Mouse (Mus musculus) cerebellum, postnatal 25 days (tissue): Measurements from ENCODE around the gene Mrpl39.
A peak's percentile ranks its signal among the peaks of the same experiment; 100 is the strongest.

ENCODE experiments used
- DNase-seq, 2 experiments: peaks; one replicate each; pipeline ENCODE4 v3.0.0; 2021; ENCODE audit warnings: mixed read lengths in 2 of 2

Gene Mrpl39

DNA sequence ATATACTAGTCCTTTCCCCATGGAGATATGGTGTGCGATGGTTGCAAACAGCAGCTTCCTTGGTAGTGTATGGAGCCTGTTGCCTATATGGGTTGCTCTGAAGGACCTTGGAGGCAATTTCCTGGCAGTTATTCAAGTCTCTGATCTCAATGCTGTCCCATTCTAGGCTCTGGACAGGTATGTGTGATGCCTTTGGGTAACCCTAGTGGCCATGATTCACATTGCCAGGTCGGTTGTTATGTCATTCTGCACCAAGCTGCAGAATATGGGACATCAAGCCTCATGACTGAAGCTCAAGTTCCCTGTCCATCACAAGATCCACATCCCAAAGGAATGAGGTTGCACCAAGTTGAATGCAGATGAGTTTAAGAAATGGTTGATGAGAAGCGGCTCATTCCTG is 1.8 kb upstream of the Mrpl39 start:
- no peak for DNase-seq

DNA sequence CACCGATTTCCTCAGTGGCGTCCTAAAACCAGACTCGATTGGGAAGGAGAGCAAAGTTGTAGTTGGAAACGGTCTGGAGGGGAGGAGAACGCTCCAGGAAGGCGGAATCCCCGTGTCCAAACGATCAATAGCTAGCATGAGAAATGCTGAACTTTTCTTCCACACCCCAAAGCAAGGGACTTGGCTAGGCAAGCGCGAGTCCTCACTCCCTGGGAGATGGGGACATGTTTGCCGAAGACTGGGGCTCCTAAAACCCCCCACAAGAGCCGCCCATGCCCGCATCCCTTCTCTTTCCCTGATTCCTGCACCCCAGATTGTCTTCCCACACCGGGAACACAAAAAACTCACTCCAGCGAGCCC is 756 bp downstream of the Mrpl39 start:
- DNase-seq = no peak

DNA sequence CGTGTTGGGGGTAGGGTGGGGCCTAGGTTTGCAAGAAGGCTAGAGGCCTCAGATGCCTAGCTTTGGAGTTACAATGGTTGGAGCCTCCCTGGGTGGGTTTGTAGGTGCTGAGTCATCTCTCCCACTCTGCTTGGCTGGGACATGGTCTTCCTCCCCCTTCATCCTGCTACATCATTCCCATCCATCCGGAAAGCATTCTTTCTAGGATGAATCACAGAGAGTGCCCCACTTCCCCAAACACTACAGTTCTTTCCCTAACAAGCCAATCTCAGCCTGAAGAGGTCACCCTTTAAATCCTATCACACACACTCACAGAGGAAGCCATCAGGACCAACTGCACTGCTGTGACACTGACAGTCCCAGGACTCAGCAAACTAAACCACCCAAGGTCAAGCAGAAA is 14.9 kb downstream of the Mrpl39 start:
- no peak for DNase-seq

DNA sequence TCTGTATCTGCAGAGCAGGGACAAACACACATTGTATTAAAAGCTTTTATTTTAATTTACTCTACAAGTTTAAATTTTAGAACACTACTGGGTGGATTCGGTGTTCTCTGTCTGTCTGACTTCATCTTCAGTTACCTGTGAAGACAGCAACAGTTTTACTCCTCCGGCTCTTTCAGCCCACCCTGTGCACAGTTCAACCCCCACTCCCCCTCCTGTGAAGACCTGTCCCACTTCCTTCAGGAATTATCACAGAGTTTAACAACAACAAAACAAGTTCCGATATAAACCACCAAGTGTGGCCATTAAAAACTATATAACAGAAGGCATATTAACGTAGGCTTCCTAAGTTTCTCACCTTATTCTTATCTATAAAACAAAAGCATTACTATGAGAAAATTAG is 17.3 kb downstream of the Mrpl39 start:
- DNase-seq = no peak

DNA sequence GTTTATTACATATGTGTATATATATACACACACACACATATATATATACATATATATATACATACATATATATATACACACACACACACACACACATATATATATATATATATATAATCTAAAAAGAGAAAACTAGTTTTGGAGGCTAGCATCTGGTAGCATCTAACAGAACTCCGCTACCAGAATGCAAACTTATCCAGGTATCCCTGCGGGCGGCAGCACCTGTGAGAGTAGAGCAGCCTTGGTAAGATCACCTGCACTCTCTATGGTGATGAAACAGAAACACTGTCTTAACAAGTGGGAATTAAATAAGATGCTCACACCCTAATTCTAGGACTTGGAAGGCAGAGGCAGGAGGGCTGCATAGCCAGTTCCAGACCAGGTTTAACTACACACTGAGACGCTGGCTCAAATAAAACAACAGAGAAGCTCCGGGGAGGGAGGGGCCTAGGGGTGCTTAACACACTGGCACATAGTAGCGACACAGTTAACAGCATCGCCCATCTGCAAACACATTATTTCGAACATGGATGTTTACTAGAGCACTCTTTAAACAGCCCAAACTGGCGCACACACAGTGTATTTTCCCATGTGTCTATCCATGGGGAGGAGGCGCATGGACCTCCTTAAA is 17.8 kb downstream of the Mrpl39 start:
- no peak for DNase-seq

DNA sequence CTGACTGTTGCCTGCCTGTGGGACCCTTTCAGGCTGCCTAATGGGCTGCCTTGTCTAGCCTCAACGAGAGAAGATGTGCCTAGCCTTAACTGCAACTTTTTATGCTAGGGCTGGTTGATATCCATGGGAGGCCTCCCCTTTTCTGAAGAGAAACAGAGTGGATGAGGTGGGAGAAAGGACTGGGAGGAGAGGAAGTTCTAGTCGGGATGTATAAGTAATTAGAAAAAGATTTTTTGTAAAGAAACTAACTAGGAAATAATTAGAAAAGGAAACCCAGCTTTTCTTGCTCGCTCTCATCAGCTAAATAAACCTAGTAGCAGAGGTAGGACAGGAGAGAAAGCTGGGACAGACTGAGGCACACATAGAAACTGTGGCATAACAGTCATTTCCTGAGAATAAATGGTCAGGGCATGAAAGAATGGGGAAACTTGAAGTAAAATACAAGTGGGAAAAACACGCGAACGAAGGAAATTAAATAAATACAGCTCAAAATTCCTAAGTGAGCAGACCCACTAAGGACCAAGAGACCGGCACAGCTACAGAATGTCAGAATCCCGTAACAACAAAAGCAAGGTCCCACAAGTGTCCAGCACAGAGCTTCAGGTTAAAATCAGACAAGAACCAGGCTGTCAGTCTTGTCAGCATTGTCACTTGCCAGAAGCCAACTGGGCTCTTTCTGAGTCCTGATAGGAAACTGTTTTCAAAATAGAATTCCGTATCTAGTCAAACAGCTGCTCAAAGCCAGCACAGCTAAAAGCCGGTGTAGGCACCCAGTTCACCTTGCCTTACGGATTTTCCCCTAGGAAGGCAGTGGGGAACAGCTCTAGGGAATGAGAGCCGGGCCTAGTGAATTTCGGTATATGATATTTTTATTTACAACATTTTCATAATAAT is 18.6 kb downstream of the Mrpl39 start:
- DNase-seq = no peak

DNA sequence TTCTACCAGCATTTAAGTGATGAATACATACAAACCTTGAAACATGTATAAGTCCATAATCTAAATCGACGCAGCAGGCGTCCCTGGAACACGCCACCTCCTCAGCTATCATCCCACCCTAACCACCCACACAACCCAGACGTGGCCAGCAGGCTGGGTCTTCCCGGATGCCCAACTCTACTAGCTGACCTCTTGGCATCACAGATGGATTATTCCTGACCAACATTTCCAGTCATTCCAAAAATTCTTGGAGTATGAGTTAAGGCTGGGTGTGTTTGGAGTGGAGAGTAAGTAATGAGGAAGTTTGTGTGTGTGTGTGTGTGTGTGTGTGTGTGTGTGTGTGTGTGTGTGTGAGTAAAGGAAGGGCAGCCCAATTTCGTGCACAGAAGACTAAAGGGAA is 19.3 kb downstream of the Mrpl39 start:
- DNase-seq = no peak

DNA sequence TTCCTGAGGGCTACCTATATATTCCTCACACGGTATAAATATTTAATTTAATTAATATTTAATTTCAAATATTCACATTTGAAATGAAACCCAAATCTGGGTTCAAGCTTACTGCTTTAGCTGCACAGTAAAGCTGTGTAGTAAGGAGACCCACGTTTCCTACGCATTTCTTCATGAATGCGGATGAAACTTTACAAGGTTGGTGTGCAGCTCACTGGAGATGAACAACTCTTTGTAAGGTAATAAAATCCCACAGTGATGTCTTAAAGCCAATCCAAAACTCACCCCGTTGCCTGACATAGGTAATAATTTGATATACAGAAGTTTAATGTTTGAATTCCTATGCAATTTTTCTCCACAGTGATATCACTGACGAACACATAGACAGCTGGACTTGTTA is 20.6 kb downstream of the Mrpl39 start:
- DNase-seq = no peak

DNA sequence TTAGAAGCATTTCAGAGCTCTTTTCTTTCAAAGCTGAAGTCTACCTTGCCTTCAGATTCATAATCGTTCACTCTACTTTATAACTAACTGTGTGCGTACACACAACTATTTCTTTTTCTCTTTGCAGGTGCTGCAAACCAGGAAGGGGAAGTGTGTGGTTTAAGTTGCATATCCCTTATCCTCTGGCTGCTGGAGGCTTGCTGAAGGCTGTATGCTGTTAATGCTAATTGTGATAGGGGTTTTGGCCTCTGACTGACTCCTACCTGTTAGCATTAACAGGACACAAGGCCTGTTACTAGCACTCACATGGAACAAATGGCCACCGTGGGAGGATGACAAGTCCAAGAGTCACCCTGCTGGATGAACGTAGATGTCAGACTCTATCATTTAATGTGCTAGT is 21.6 kb downstream of the Mrpl39 start:
- DNase-seq = no peak

DNA sequence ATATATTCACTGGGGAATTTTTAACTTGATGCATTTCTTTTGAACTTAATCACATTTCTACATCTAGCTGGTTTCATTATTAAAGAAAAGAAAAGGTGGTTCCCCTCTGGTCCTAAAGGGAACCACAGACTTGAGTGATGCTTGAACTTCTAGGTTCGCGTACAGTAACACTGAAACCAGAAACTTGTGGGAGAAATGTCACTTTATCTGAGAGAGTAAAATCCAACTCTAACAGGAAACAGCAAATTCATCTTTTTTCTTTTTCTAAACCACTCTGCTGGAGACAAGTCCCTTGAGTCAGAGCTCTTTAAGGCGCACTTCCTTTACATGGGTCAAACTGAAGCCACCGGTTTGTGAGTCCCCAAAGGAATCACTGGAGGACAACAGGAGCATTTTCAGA is 22.4 kb downstream of the Mrpl39 start:
- no peak for DNase-seq

DNA sequence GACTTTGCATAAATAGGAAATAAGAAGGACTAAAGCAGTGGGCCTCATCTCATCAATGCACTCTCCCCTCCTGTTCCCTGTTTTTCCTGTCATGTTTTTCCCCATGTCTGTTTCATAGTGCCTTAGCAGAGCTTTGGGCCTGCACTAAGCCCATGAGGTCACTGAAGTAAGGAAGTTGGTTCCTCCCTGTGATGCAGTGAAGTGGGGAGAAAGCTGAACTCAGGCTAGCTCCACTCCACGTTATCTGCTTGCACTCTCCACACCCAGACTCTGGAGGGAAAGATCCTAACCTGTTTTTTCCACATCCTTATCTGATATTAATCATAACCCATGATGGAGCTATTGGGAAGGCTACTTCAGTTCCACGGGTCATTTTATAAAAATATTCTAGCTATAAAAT is 26.9 kb downstream of the Mrpl39 start:
- DNase-seq = no peak

DNA sequence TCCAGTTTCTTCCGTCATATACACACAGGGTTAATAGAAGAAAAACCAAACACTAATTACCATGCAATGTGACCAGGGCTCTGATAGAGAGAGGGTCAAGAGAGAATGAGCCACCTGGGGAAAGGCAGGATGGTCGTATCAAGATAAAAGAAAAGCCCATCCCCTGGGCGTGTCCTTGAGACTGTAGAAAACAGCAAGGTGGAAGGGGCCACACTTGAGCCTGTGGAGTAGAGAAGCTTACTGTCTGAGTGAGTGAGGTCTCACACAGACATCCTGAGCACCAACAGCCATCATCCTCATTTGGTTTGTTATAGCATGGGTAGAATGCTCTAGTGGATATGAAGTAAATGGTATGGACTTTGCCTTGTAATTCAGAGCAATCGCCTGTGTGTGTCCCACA is 27.7 kb downstream of the Mrpl39 start:
- DNase-seq = no peak

DNA sequence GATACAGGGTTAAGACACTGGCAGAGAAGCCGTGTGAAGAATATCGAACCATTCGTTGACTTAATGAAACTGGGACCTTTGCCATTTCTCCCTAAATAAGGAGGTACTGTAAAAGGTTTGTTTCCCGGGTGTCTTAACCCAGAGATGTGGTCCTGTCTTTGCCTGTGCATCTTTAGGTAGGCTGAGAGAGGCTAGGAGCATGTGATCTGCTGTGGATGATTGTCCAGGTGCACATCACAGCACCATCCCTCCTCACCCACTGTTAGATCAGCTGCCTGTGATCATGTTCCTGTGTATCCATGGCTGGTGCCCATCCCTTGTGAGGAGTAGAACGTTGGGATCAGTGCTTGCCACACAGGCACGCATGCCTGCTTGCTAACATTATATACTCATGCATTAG is 29.0 kb downstream of the Mrpl39 start:
- DNase-seq = no peak

DNA sequence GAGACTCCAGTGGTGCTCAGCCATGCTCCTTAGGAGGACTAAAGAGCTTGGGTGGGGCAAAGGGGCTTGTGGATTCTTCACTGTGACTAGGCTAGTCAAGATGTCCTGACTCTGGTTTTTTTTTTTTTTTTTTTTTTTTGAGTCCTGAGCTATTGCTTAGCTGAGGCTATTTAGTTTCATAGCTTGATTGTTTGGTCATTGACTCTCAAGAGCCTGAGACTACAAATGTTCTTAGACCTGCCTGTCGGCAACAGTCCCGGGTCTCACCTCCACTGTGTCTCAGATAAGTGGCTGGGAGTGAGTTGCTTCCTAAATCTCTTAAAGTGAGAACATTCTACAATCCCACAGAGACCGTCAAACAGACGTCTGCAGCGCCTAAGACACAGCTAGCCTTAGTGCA is 30.0 kb downstream of the Mrpl39 start:
- DNase-seq = no peak

DNA sequence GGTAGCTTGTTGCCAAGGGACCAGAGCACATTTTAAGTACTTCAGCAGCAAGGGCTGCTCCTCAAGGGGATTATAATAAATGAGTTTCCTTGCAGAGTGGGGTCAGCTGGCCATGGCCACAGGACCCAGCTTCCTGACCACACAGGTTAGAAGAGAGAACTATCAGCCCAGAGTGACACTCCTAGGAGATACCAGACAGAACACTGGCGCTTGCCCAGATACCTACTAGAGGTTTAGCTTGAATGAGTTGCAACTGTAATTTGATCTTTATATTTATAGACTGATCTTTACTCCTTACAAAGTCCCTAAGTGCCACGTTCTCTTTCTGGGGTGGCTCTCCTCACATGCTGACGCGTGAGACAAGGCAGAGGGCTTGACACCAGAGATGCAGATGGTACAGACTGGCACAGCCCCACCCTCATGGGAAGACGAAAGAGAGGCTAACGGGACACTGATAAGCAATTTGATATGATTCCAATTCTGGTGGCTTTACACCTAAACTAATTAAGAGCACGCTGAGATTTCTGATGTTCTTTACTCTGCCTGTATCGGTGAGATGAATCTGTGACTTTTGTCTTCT is 30.8 kb downstream of the Mrpl39 start:
- no peak for DNase-seq

DNA sequence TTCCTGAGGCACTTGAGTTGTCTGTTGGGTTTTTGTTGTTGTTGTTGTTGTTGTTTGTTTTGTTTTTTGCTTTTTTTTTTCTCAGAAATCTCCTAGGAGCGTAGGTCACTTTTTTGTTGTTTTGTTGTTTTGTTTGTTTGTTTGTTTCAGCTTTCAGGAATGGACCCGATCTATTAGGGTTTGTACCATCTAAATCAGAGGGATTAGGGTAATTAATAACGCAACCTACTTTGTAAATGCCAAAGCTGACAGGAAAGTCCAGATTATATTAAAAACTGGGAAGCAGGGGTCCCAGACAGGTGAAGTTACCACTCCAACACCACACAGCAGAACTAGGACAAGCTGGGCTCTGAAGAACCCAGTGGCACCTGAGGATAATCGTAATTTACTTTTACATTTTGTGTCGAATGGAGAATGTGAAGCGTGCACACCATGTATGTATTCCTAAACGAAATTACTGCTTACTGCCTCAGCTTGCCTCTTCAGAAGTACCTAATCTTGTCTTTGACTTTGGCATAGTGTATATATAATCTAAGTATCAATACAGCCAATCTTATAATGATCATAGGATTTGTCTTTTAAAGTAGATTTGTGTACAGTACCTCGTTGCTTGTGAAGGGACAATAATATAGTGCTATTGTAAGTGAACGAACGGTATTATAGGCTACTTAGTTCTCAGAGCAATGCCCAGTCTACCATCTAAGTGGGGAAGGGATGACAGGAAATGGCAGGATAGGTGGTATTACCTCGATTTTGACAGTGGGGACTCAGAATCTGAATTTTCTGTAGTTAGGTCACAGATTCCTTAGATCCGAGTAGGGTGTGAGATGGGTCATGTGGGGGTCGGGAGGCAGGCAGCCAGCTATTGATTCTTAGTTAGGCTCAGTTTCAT is 31.5 kb downstream of the Mrpl39 start:
- DNase-seq = no peak

DNA sequence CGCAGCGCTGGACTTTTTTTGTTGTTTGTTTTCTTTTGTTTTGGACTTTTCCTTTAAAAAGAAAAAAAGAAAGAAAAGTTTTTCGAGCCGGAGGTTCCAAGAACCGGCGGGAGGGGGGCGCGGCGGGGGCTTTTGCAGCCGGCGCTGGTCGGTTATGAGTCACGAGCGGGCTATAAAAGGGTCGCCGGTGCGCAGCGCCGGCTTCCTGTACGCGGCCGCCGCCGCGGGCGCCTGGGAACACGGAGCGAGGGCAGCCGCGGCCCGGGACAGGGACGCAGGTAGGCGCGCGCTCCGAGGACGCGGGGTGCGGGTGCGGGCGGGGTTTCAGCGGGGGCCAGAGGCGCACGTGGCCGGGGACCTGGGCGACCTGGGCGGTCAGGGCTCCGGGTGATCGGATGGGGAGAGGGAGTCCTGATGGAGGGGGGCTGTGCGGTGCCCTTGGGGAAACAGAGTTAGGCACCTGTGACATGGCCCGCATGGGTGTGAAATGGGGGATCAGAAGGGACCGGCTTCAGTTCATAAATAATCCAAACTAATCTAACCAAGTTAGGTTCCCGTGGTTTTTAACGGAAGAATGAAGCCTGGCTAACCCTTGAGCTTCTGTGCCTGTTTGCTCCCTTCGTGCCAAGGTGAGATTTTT is 32.3 kb downstream of the Mrpl39 start:
- peak; percentile 19 to 45 for DNase-seq

DNA sequence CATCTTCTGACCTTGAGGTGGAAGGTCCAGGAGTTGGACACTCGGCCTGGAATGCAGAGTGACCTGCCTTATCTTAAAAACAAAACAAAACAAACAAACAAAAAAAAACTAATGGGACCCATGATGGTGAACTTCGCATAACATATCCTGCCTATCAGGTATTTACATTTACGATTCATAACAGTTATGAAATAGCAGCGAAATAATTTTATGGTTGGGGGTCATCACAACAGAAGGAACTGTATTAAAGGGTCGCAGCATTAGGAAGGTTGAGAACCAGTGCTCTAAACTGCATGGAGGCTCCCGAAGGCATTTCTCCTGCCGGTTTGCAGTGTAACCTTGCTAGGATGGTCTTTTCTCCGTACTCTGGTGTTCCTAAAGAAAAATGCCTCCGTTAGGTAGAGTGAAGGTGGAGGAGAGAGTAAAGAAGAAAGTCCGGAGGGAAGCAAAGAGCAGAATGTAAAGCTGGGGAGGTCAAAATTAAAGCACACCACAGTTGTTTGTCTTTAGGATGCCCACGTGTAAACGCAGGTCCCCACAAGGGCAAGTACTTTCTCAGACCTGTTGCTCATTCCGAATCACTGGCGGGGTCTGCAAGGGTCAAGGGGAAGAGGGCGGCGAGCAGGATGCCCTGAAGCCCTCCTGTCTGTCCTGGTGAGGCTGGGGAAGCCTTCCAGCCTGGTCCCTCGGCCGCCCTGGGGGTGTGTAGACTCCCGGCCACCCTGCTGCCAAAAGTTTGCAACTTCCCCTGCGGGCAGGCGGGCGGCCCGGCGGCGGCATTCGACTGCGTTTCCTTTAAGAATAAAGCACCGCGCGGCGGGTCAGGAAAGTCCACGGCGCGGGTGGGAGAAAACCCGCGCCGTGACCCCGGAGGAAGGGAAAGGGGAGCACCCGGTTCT is 33.1 kb downstream of the Mrpl39 start:
- peak in 1 of 2 experiments; percentile 20 for DNase-seq

DNA sequence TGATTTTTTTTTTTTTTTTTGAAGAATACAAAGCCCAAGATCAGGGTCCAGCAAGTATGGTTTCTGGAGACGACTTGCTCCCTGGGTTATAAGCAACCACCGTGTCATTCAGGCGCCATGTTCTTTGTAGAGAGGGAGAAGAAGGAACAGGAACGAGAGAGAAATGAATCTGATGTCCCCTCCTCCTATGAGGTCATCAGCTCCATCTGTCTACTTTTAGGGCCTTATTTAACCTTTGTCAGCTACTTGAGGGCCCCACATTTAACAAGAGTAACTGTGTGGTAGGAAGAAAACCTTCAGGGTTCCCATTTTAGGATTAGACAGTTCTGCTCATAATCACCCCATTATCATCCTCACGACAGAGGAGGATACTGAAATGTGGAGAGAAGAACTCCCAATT is 34.5 kb downstream of the Mrpl39 start:
- DNase-seq = no peak

DNA sequence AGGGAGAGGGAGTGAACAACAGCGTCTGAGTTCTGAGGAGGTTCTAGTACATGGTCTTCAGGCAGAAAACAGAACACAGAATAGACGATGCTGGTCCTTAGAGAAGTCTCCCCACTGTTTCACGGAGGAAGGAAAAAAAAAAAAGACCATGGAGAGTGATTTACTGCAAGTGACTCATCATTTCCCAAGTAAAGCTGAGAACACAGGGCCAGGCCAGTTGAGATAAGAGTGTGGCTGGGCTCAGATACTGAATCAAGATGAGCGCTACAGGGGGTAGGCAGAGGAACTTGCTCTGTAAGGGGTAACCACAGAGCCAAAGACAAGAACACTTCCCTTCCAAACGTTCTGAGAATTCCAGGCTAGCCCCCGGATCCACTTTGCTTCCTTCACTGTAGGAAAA is 36.8 kb downstream of the Mrpl39 start:
- no peak for DNase-seq

DNA sequence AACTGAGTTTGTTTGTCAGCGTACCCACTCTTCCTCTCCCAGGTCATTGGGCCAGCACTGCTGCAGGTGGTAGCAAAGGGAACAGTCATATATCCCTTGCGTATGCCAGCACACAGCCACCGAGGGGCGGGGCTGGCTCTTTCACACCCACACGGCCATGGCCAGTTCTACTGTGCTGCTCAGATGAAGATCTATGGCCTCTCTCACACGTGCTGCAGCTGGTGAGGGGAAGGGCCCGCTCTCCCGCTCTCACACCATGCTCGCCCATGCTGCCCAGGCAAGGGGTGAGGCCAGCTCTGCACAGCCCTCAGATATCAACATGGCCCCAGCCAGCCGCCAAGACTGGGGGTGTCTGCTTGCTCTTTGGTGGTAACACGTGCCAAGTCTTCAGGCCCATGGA is 39.4 kb downstream of the Mrpl39 start:
- no peak for DNase-seq

DNA sequence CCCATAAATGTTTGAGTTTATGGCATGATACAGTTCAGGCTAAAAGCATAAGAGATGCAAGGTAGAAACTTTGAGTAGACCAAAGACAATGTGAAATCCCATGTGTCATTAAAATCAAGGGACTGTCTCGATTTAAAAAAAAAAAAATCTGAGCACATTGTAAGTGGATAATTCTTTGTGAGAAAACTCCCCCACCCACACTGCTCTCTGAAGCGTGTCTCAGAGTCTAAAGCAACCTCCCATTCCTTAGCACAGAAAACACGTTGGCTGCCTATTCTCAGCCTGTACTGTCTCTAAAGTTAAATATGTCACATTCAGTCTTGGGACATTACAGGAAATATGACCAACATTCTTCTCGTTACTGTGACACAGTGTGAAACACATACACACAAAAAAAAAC is 53.6 kb downstream of the Mrpl39 start:
- no peak for DNase-seq
